ENCODE assay signal across 8 mouse cellular contexts in genomic region chr13:56522821-56523167, GRCm38 (mm10). TPM values are rescaled to one million over a fixed set of nuclear protein-coding genes. Genes with fewer than 3 reads are reported as not detected.
DNase-seq lines count a peak whose midpoint lies in the region; ATAC-seq and TF ChIP-seq lines count a peak whose summit lies in the region.

No protein-coding gene starts in this region.

- H3K4me1 ChIP-seq in heart, embryonic 11.5 days (ENCODE audit: control insufficient read depth, insufficient read depth, low read length), result no peaks in the 10 kb centered on the region
- H3K4me1 ChIP-seq in forebrain, embryonic 13.5 days, result peaks cover 5% of the 10 kb centered on the region
- H3K4me1 ChIP-seq in liver, embryonic 14.5 days (replicated peaks; ENCODE audit: control insufficient read depth in 2 of 2, insufficient read depth in 2 of 2, low read length in 1 of 2), result 0 out of 4 replicates have a peak, but pooled peaks cover 2% of the 10 kb centered on the region in 2 experiments

- no peak overlapping the region for H3K27ac ChIP-seq in heart, embryonic 11.5 days (ENCODE audit: low read depth, low read length)
- H3K27ac ChIP-seq in forebrain, embryonic 13.5 days, result no peak overlapping the region
- H3K27ac ChIP-seq in liver, embryonic 14.5 days, result no peak overlapping the region

- H3ac ChIP-seq in C2C12 (ENCODE audit: control insufficient read depth, insufficient read length, low read depth), result no peak overlapping the region

- H3K36me3 ChIP-seq in heart, embryonic 11.5 days (ENCODE audit: control insufficient read depth, insufficient read depth, low read length), result no peaks in the 10 kb centered on the region
- H3K36me3 ChIP-seq in C2C12 (ENCODE audit: control insufficient read depth, insufficient read depth), result no peaks in the 10 kb centered on the region
- no peaks in the 10 kb centered on the region for H3K36me3 ChIP-seq in forebrain, embryonic 13.5 days (ENCODE audit: poor library complexity, severe bottlenecking)
- H3K36me3 ChIP-seq in liver, embryonic 14.5 days (replicated peaks; ENCODE audit: control insufficient read depth, insufficient read depth, low read depth), result no peaks in the 10 kb centered on the region

- TF ChIP-seq CTCF in C2C12 (IDR thresholded peaks at IDR 0.05; ENCODE audit: control insufficient read depth, insufficient read depth, insufficient read length), result no peak
- TF ChIP-seq CTCF in liver, embryonic 14.5 days (IDR thresholded peaks at IDR 0.05; ENCODE audit: low read depth), result no peak

- no peak for DNase-seq in heart, adult 11 months
- no peak for DNase-seq in liver, embryonic 14.5 days (ENCODE audit: low read depth in 3 of 3, low spot score in 3 of 3)
- no peak for DNase-seq in cerebellum, postnatal 10 days
- no peak for DNase-seq in urinary bladder, postnatal 36 days (ENCODE audit: low spot score in 2 of 2)
- no peak for DNase-seq in right cerebral cortex, postnatal 25 days

- peak overlapping the region; percentile 68 for H3K4me3 ChIP-seq in heart, embryonic 11.5 days (ENCODE audit: low read depth, low read length)
- H3K4me3 ChIP-seq in C2C12 (ENCODE audit: insufficient read depth, poor library complexity, severe bottlenecking), result peak overlapping the region; percentile 25
- peak overlapping the region; percentile 69 for H3K4me3 ChIP-seq in forebrain, embryonic 13.5 days
- H3K4me3 ChIP-seq in liver, embryonic 14.5 days (ENCODE audit: insufficient read depth in 1 of 2, low read depth in 2 of 2, low read length in 2 of 2), result peak overlapping the region; percentile 21 to 58

- H3K27me3 ChIP-seq in heart, embryonic 11.5 days (ENCODE audit: control insufficient read depth, insufficient read depth, low read length), result 0 out of 2 replicates have a peak, but pooled peaks cover 2% of the 10 kb centered on the region
- peaks cover 10% of the 10 kb centered on the region for H3K27me3 ChIP-seq in C2C12 (ENCODE audit: control insufficient read depth, insufficient read depth, insufficient read length)
- no peaks in the 10 kb centered on the region for H3K27me3 ChIP-seq in forebrain, embryonic 13.5 days
- H3K27me3 ChIP-seq in liver, embryonic 14.5 days (ENCODE audit: control insufficient read depth, insufficient read depth, low read length), result no peaks in the 10 kb centered on the region

- ATAC-seq in heart, embryonic 11.5 days (replicated peaks; ENCODE audit: insufficient number of reproducible peaks, low FRiP score, low TSS enrichment), result no peak
- ATAC-seq in forebrain, embryonic 13.5 days, result no peak; the same call in 1 of the 2 replicates
- peak; percentile 17; the same call in 1 of the 2 replicates for ATAC-seq in liver, embryonic 14.5 days (ENCODE audit: insufficient read depth)

- 6% methylated on average over 8 of the region's 8 CpGs for WGBS in heart, embryonic 11.5 days (ENCODE audit: insufficient replicate concordance)
- WGBS in forebrain, embryonic 13.5 days, result 7% methylated on average over 8 of the region's 8 CpGs
- WGBS in liver, embryonic 14.5 days (ENCODE audit: insufficient replicate concordance), result 7% methylated on average over 8 of the region's 8 CpGs

- no peaks in the 10 kb centered on the region for H3K79me2 ChIP-seq in C2C12 (ENCODE audit: control insufficient read depth, insufficient read depth)

- no peaks in the 10 kb centered on the region for H3K9me3 ChIP-seq in heart, embryonic 11.5 days (replicated peaks; ENCODE audit: control insufficient read depth, low read length)
- no peaks in the 10 kb centered on the region for H3K9me3 ChIP-seq in forebrain, embryonic 13.5 days (replicated peaks)
- no peaks in the 10 kb centered on the region for H3K9me3 ChIP-seq in liver, embryonic 14.5 days (ENCODE audit: control insufficient read depth, low read length)

- no peaks in the 10 kb centered on the region for H3K79me3 ChIP-seq in C2C12 (ENCODE audit: low read depth)

- peak overlapping the region; percentile 74 for H3K9ac ChIP-seq in heart, embryonic 11.5 days (ENCODE audit: low read depth, low read length)
- H3K9ac ChIP-seq in forebrain, embryonic 13.5 days, result peak overlapping the region; percentile 69
- H3K9ac ChIP-seq in liver, embryonic 14.5 days (replicated peaks), result peak overlapping the region; percentile 16; the same call in 1 of the 2 replicates

- TF ChIP-seq EP300 in liver, embryonic 14.5 days (IDR thresholded peaks at IDR 0.05; ENCODE audit: low read depth), result no peak

- H3K4me2 ChIP-seq in heart, embryonic 11.5 days, result peak overlapping the region; percentile 97
- H3K4me2 ChIP-seq in forebrain, embryonic 13.5 days, result peak overlapping the region; percentile 85
- H3K4me2 ChIP-seq in liver, embryonic 14.5 days (ENCODE audit: low read depth), result peak overlapping the region; percentile 69

TF ChIP-seq in C2C12, 6 proteins besides CTCF, POLR2A, EP300 and RAD21:
- TF ChIP-seq CEBPB (IDR thresholded peaks at IDR 0.05; ENCODE audit: low read depth) (no peak), MYOD1 (IDR thresholded peaks at IDR 0.05; ENCODE audit: control insufficient read depth, insufficient read length, low read depth) (no peak), FOSL1 (IDR thresholded peaks at IDR 0.05; ENCODE audit: insufficient read depth, low read length, poor library complexity, severe bottlenecking) (no peak), USF1 (IDR thresholded peaks at IDR 0.05; ENCODE audit: low read depth) (no peak), MAX (IDR thresholded peaks at IDR 0.05) (no peak), MYOG (IDR thresholded peaks at IDR 0.05; ENCODE audit: control insufficient read depth, extremely low read depth, insufficient read length) (no peak)
TF ChIP-seq in C2C12: peak in this region for 0.

RNA-seq across cellular contexts. Expression of gene Fbxl21, which starts 0.5 kb away (rescaled TPM):
- 1.2 and 1.9 TPM in 2 replicates for polyA plus RNA-seq in heart, embryonic 11.5 days (2014; fragmentation: Nextera tagmentation; extraction: Ambion mirVana)
- 0.09 TPM for polyA plus RNA-seq in C2C12 (2012; fragmentation: generic; extraction: Trizol)
- polyA plus RNA-seq in forebrain, embryonic 13.5 days (2015; fragmentation: Nextera tagmentation; extraction: Ambion mirVana), result 1.8 and 1.9 TPM in 2 replicates
- 0.28 and 0.35 TPM in 2 replicates for polyA plus RNA-seq in liver, embryonic 14.5 days (2012; rRNA removed)
- polyA plus RNA-seq in liver, embryonic 14.5 days (2014; fragmentation: Nextera tagmentation; extraction: Ambion mirVana), result 0.63 and 1.0 TPM in 2 replicates

RNA-seq across cellular contexts. Expression of gene Lect2, which starts 25.5 kb away (rescaled TPM):
- polyA plus RNA-seq in heart, embryonic 11.5 days (2014; fragmentation: Nextera tagmentation; extraction: Ambion mirVana), result 0.37 and 1.1 TPM in 2 replicates
- polyA plus RNA-seq in C2C12 (2012; fragmentation: generic; extraction: Trizol), result not detected
- not detected in 2 replicates for polyA plus RNA-seq in forebrain, embryonic 13.5 days (2015; fragmentation: Nextera tagmentation; extraction: Ambion mirVana)
- polyA plus RNA-seq in liver, embryonic 14.5 days (2012; rRNA removed), result 22.5 and 29.8 TPM in 2 replicates
- 53.1 and 57.7 TPM in 2 replicates for polyA plus RNA-seq in liver, embryonic 14.5 days (2014; fragmentation: Nextera tagmentation; extraction: Ambion mirVana)

RNA-seq across cellular contexts. Expression of gene Il9, which starts 40.7 kb away (rescaled TPM):
- polyA plus RNA-seq in heart, embryonic 11.5 days (2014; fragmentation: Nextera tagmentation; extraction: Ambion mirVana), result not detected in 2 replicates
- polyA plus RNA-seq in C2C12 (2012; fragmentation: generic; extraction: Trizol), result not detected
- not detected in 2 replicates for polyA plus RNA-seq in forebrain, embryonic 13.5 days (2015; fragmentation: Nextera tagmentation; extraction: Ambion mirVana)
- not detected in 2 replicates for polyA plus RNA-seq in liver, embryonic 14.5 days (2012; rRNA removed)
- not detected in 2 replicates for polyA plus RNA-seq in liver, embryonic 14.5 days (2014; fragmentation: Nextera tagmentation; extraction: Ambion mirVana)

Comparison
In these comparisons a context has a peak if more than half of its experiments do, and no peak if none do; other contexts are left out.
1. H3K9ac ChIP-seq: peak in every context shown above with its lines; median percentile 74 in heart, embryonic 11.5 days; 69 in forebrain, embryonic 13.5 days; 16 in liver, embryonic 14.5 days.
2. RNA of gene Lect2, which starts 25.5 kb away (polyA plus RNA-seq): 22.5 to 57.7 TPM in liver, embryonic 14.5 days; 0.37 to 1.1 TPM in heart, embryonic 11.5 days, not detected in forebrain, embryonic 13.5 days and not detected in C2C12 (single experiment); every median in the first group is over 10 times any median in the second.
3. Peak in every context shown above with its lines, with median percentiles within 50 percentile points of each other: H3K4me2 ChIP-seq and H3K4me3 ChIP-seq.